Mouse (Mus musculus) layer of hippocampus, adult 11-12 months (tissue): ENCODE measurements around the gene Gm13128.
"Not testable (repeated sequence)": the region's sequence is repeated elsewhere in the genome, so short reads cannot be mapped to it uniquely, and the experiment has no call there.

Experiments
- DNase-seq: peaks from one replicate; pipeline ENCODE4 v3.0.0; 2022; ENCODE audit warnings: low spot score

Gene Gm13128

GRCm38 (mm10) chr4:144329949-144330348 is at the start of gene Gm13128:
Gm13128 (plus strand) TSS chr4:144330249.
- DNase-seq: not testable (repeated sequence)

- DNase-seq: not testable (repeated sequence)
These were observed 49.7 kb upstream of the Gm13128 start, which contains the start of gene Pramel5 for GRCm38 (mm10) chr4:144280388-144280787. Pramel5 (minus strand) TSS chr4:144280488.

GRCm38 (mm10) chr4:144299414-144299813 is 30.6 kb upstream of the Gm13128 start:
- not testable (repeated sequence) for DNase-seq

GRCm38 (mm10) chr4:144312666-144313460 is 17.2 kb upstream of the Gm13128 start:
- not testable (repeated sequence) for DNase-seq

GRCm38 (mm10) chr4:144335856-144336255 is 5.8 kb downstream of the Gm13128 start:
- not testable (repeated sequence) for DNase-seq

GRCm38 (mm10) chr4:144357642-144358041 is 27.6 kb downstream of the Gm13128 start, which contains the start of gene Gm13119:
Gm13119 (plus strand) TSS chr4:144357942.
- not testable (repeated sequence) for DNase-seq

GRCm38 (mm10) chr4:144377911-144378310 is 47.9 kb downstream of the Gm13128 start, which contains the start of gene Pramef20:
Pramef20 (minus strand) TSS chr4:144377933.
- no peak for DNase-seq
